Mouse (Mus musculus) stomach, postnatal 0 days (tissue): ENCODE results near the gene Scaper. TPM values are rescaled to one million over a fixed set of nuclear protein-coding genes. Genes with fewer than 3 reads are reported as not detected.

Experiments
- ATAC-seq: fragments of 200-750 bp; cut with Nextera tagmentation; 2 replicates; pipeline ENCODE4 v1.8.0; 2017; ENCODE audit not compliant: low FRiP score, low TSS enrichment
- DNase-seq: peaks from one replicate; pipeline ENCODE4 v3.0.0-alpha.2; 2016; ENCODE audit warnings: low spot score
- H3K27ac ChIP-seq: fragments of 300-500 bp; sonication (generic); replicated peaks from 2 replicates; pipeline ENCODE4 v1.5.1; 2014; ENCODE audit warnings: mild to moderate bottlenecking, control low read depth
- H3K27me3 ChIP-seq: fragments of 300-500 bp; sonication (generic); 2 replicates; pipeline ENCODE4 v1.6.1; 2014; ENCODE audit warnings: low read length; ENCODE audit not compliant: control insufficient read depth, insufficient read depth
- H3K36me3 ChIP-seq: fragments of 300-500 bp; sonication (generic); 2 replicates; pipeline ENCODE4 v1.6.1; 2014; ENCODE audit warnings: low read length, mixed read lengths; ENCODE audit not compliant: control insufficient read depth, insufficient read depth
- H3K4me1 ChIP-seq: fragments of 300-500 bp; sonication (generic); replicated peaks from 2 replicates; pipeline ENCODE4 v1.6.1; 2014; ENCODE audit warnings: antibody characterized with exemption; ENCODE audit not compliant: control insufficient read depth, insufficient read depth
- H3K4me2 ChIP-seq: fragments of 300-500 bp; sonication (generic); replicated peaks from 2 replicates; pipeline ENCODE4 v1.6.1; 2014; ENCODE audit warnings: low read depth, mild to moderate bottlenecking, control low read depth, moderate library complexity
- H3K4me3 ChIP-seq: fragments of 300-500 bp; sonication (generic); 2 replicates; pipeline ENCODE4 v1.5.1; 2014; ENCODE audit warnings: low read depth, low read length, control low read depth
- H3K9ac ChIP-seq: fragments of 300-500 bp; sonication (generic); 2 replicates; pipeline ENCODE4 v1.6.1; 2014; ENCODE audit warnings: mild to moderate bottlenecking, low read length, control low read depth, mixed read lengths
- H3K9me3 ChIP-seq: fragments of 300-500 bp; sonication (generic); 2 replicates; pipeline ENCODE4 v1.6.1; 2016; ENCODE audit warnings: low read length; ENCODE audit not compliant: control insufficient read depth
- CTCF ChIP-seq: IDR thresholded peaks from 2 replicates; pipeline ENCODE4 v1.5.1; 2016; ENCODE audit warnings: antibody characterized with exemption, low read depth, mild to moderate bottlenecking, moderate library complexity
- EP300 ChIP-seq: optimal IDR thresholded peaks from 2 replicates; pipeline ENCODE3; 2016; ENCODE audit warnings: antibody characterized with exemption
- WGBS: fragments of 180-500 bp; shearing (Covaris S2); extraction: QIAGEN DNeasy Blood & Tissue Kit; methylation state at CpG from one replicate; pipeline ENCODE4 v1.1.7; 2014; 5-methylcytosine and 5-hydroxymethylcytosine counted together
- polyA plus RNA-seq: library from polyadenylated mRNA; unstranded; fragments of >200 nt; fragmentation: Nextera tagmentation; extraction: Ambion mirVana; gene quantifications from 2 replicates; pipeline ENCODE4 v1.2.1, GENCODE M21; 2015

Scaper gene
- polyA plus RNA-seq, 1 experiment from 2014 or later = 5.9 TPM

GRCm38 (mm10) chr9:55525716-55526115 lies 412.2 kb downstream of the Scaper start:
- Histone ChIP-seq H3K36me3 (no peaks in the 10 kb centered on the region), H3K4me2 (no peak overlapping the region), H3K9me3 (no peaks in the 10 kb centered on the region), H3K4me3 (no peak overlapping the region), H3K4me1 (no peaks in the 10 kb centered on the region), H3K27me3 (no peaks in the 10 kb centered on the region), H3K9ac (no peak overlapping the region), H3K27ac (no peak overlapping the region)
- no peak for DNase-seq
- TF ChIP-seq EP300 = no peak
- TF ChIP-seq CTCF = peak; percentile 64
- no peak for ATAC-seq
- WGBS = 68% methylated on average over 4 of the region's 4 CpGs

- H3K27me3 ChIP-seq = no peaks in the 10 kb centered on the region
- WGBS = 1% methylated on average over 46 of the region's 47 CpGs
- peak; percentile 99 for ATAC-seq
- DNase-seq = peak; percentile 97
- H3K36me3 ChIP-seq = no peaks in the 10 kb centered on the region
- H3K9ac ChIP-seq = peak within 1 kb of the TSS; percentile 96
- TF ChIP-seq CTCF (no peak), EP300 (peak; percentile 93)
- H3K4me2 ChIP-seq = peak within 1 kb of the TSS; percentile 77
- H3K4me3 ChIP-seq = peak within 1 kb of the TSS; percentile 88
- H3K9me3 ChIP-seq = no peaks in the 10 kb centered on the region
- peak within 1 kb of the TSS; percentile 97 for H3K27ac ChIP-seq
- H3K4me1 ChIP-seq = peaks cover 3% of the 10 kb centered on the region
Observed at GRCm38 (mm10) chr9:55512027-55512543, 425.8 kb downstream of the Scaper start, which contains the start of gene Etfa. Etfa (minus strand) TSS chr9:55512243.

- WGBS = 1% methylated on average over 31 of the region's 32 CpGs
- DNase-seq = peak; percentile 66
- Histone ChIP-seq H3K4me3 (peak overlapping the region; percentile 88), H3K9me3 (no peaks in the 10 kb centered on the region), H3K4me1 (peaks cover 3% of the 10 kb centered on the region), H3K4me2 (peak overlapping the region; percentile 77), H3K9ac (peak overlapping the region; percentile 96), H3K36me3 (no peaks in the 10 kb centered on the region), H3K27ac (peak overlapping the region; percentile 97), H3K27me3 (no peaks in the 10 kb centered on the region)
- peak; percentile 77 for ATAC-seq
- no peak for TF ChIP-seq CTCF
Observed at GRCm38 (mm10) chr9:55511521-55511993, 426.4 kb downstream of the Scaper start.

GRCm38 (mm10) chr9:55510651-55511235 lies 427.2 kb downstream of the Scaper start:
- 71% methylated on average over 10 of the region's 10 CpGs for WGBS
- no peaks in the 10 kb centered on the region for H3K27me3 ChIP-seq
- H3K4me1 ChIP-seq = peaks cover 3% of the 10 kb centered on the region
- peak overlapping the region; percentile 88 for H3K4me3 ChIP-seq
- TF ChIP-seq CTCF = no peak
- no peak for TF ChIP-seq EP300
- H3K27ac ChIP-seq = no peak overlapping the region
- H3K36me3 ChIP-seq = no peaks in the 10 kb centered on the region
- ATAC-seq (no peak), DNase-seq (no peak)
- H3K9ac ChIP-seq = peak overlapping the region; percentile 96; the same call in 1 of the 2 replicates
- H3K4me2 ChIP-seq = peak overlapping the region; percentile 77
- no peaks in the 10 kb centered on the region for H3K9me3 ChIP-seq

DNA sequence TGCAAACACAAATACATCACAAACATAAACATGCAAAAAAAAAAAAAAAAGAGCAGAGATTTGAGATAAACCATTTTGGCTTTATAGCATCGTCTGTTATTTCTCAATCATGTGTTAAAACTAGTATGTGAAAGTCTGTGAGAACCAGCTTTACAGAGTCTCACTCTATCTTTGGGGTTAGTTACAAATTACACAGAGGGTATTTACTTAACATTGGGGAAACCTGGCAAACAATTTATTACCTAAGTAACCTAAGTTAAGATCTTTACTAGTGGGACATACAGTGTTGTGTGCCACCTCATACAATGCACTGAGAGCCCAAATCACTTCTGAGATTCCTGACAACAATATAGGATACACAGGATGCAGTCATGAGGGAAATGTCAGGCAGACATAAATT lies 428.2 kb downstream of the Scaper start:
- no peak for DNase-seq
- H3K9ac ChIP-seq = no peak overlapping the region
- H3K4me1 ChIP-seq = peaks cover 3% of the 10 kb centered on the region
- no peak for ATAC-seq
- H3K27ac ChIP-seq = no peak overlapping the region
- 45% methylated on average over 1 of the region's 1 CpGs for WGBS
- no peaks in the 10 kb centered on the region for H3K36me3 ChIP-seq
- no peaks in the 10 kb centered on the region for H3K27me3 ChIP-seq
- no peak overlapping the region for H3K4me2 ChIP-seq
- H3K4me3 ChIP-seq = no peak overlapping the region
- TF ChIP-seq CTCF (no peak), EP300 (no peak)
- H3K9me3 ChIP-seq = no peaks in the 10 kb centered on the region

DNA sequence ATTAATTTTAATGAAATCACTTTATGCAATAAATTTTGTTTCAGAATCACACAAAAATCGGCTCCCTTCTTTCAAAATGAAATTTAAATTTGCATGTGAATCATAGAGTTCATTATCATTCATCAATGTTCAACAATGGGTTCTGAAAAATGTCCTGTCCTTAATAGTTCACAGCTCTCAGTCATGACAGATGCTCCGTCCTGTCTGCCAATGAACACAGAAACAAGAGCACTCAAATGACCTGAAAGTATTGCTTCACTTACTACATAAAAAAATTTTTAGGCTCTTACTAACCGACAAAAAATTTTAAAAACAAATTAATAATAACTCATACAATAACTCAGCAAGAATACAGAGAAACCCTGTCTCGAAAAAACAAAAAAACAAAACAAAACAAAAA lies 429.2 kb downstream of the Scaper start:
- Histone ChIP-seq H3K4me3 (no peak overlapping the region), H3K27ac (no peak overlapping the region), H3K4me2 (no peak overlapping the region), H3K27me3 (no peaks in the 10 kb centered on the region), H3K36me3 (no peaks in the 10 kb centered on the region), H3K9me3 (no peaks in the 10 kb centered on the region), H3K9ac (no peak overlapping the region), H3K4me1 (peaks cover 3% of the 10 kb centered on the region)
- no peak for ATAC-seq
- 66% methylated on average over 4 of the region's 4 CpGs for WGBS
- DNase-seq = no peak
- TF ChIP-seq CTCF = no peak
- no peak for TF ChIP-seq EP300
